Mouse (Mus musculus) urinary bladder, adult 18-20 months (tissue): Measurements from ENCODE around the gene Heatr9.

Source experiments
- DNase-seq, 2 experiments: peaks; one replicate each; pipeline ENCODE4 v3.0.0; 2022; ENCODE audit warnings: low spot score in 2 of 2, mixed read lengths in 2 of 2

Gene Heatr9

DNA sequence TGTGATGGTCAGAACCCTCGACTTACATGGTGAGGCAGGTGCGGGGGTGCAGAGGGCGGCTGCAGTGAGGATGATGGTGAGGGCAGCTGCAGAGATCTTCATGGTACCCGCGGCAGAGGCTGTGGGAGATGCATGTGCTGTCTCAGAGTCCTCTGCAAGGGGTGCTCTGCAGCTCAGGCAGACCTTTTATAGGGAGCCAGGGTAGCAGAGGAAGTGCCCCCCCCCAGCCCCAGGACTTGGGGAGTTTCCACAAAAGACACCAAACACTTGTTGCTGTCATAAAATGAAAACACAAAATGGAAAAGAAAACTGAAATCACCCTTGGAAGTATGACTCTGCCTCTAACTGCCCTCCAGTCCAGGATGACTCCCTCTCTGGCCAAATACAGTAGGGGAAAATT is 8.4 kb upstream of the Heatr9 start, which contains the start of gene Ccl5:
TSS of gene Ccl5 (minus strand) at position 159 of the 400 bp plus-strand sequence.
- DNase-seq = no peak

DNA sequence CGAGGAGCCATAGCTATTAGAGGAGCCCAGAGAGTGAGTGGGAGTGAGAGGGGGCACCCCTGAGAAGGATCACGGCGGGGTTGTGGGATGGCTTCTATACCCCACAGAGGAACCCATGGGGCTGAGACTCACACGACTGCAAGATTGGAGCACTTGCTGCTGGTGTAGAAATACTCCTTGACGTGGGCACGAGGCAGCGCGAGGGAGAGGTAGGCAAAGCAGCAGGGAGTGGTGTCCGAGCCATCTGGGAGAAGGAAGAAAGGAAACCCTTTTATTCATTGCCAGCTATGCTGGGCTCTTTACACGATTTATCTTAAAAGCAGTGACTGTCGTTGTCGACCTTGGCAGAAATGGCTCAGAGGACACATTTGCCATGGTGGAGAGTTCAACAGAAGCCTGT is 7.0 kb upstream of the Heatr9 start:
- no peak for DNase-seq

DNA sequence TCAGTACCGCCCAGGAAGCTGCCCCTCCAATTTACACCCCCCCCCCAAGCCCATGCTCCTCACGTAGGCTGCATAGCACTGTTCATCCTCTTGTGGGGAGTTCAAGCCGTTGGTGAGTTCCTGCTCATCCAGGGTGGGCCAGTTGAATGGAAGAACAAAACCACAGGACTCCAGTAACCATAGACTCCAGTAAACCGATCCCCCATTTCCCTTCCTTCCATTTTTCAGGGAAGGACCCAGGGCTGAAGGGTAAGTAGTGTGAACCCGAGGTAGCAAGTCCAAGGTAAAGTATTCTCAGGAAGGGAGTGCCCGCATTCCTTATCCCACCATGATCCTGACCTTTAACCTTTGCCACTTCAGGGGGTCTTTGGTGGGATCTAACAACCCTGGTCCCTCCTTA is 3.6 kb downstream of the Heatr9 start:
- DNase-seq = no peak

DNA sequence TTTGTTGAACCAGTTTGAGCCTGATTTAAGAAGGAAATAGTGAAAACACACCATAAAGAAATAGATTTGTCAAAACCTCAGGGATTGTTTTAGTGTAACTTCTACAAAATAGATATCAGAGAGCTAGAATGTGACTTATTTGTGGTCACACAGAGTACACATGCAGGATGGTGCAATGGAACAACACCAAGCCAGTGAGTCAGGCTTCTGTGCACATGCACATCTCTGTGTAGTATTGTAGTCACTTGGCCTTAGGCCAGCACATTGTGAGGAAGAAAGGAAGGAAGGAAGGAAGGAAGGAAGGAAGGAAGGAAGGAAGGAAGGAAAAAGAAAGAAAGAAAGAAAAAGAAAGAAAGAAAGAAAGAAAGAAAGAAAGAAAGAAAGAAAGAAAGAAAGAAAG is 4.8 kb downstream of the Heatr9 start:
- no peak for DNase-seq

DNA sequence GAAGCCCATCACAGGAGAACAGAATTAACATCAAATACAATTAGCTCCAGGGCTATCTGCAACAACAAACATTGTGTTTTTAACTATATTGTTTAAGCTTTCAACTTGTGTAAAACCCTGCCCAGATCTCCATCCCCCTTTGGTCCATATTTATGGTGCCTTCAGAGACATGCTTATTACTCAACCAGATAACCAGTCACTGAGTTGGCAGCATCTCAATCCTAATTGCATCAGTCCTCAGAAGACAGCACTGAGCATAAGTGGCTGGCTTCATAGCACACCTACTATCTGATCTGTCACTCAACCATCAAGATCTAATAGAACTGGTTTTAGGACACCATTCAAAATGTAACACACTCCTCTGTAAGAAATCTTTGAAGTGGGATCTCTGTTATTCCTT is 12.5 kb downstream of the Heatr9 start:
- no peak for DNase-seq

DNA sequence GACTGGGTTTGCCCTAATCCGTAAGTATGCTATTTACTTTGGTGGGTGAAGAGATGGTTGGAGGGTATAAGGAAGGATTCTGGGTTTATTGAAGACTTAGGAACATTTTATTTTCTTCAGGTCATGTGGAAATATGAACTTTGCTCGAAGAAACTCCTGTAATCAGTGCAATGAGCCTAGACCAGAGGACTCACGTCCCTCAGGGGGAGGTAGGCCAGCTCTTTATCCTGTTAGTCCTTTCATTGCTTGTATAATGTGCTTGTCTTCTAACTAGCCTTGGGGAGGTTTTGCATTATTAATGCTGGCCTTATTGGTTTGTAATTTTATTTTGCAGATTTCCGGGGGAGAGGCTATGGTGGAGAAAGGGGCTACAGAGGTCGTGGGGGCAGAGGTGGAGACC is 17.7 kb downstream of the Heatr9 start:
- DNase-seq = no peak

DNA sequence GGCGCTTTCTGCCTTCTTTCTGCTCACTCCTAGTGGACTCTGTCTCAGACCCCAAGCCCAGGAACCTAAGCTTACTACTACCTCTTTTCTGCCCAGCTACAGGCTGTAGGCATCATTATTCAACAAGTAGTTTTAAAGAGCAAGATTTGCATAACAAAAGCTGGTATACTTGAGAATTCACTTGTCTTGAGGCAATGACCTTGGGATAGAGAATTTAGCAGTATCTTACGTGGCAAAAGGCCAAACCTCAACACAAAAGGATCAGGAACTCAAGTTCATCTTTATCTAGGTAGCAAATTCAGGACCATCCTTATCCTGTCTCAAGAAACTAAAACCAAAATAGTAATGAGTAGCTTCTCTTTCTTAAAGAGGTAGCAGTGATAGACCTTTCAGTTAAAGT is 26.4 kb downstream of the Heatr9 start:
- DNase-seq = no peak

DNA sequence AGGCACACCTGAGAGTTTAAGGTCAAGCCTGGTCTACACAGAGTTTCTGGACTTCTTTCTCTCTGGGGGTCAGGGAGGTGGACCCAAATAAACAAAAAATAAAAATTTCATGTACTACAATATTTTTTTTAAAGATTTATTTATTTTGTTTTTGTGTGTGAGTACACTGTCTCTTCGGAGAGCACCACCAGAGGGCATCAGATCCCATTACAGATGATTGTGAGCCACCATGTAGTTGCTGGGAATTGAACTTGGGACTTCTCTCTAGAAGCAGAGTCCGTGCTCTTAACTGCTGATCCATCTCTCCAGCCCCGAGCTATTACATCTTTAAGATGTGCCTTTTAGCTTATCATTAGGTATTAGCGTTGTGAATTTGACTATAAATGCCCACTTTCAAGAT is 30.5 kb downstream of the Heatr9 start:
- no peak for DNase-seq

DNA sequence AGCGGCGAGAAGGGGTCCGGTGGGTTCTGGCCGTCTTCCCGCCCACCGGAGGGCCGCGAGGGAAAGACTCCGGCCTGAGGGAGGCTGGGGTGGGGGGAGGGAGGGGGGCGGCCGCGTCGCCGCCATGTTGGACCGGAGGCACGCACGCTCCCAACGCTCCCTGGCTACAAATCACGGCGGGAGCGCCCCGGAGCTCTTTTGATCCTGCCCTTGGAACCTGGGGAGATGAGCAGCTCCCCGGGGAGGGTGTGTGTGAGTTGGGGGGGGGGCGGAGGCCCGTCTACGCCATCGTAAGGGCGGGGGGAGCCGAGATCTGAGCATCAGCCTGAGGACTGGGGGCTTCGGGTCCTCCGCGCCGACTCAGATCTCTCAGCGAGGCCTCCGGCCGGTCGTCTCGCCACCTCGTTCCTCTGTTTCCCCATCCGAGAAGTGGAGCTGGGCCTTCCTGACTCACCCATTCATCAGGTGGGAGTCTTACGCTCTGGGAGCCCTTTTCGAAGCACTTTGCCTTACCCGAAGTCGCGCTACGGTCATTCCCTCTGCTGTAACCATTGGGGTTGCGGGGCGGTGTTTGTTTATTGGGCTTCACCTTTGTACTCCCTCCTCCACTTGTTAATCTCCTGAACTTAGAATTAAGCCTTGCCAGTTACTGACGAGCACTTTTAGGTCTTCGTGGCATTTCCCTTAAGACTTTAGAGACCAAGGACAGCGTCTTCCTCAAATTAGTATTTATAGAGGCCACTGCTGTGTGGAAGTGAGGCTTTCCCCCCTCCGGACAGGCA is 48.5 kb downstream of the Heatr9 start:
- DNase-seq = no peak

DNA sequence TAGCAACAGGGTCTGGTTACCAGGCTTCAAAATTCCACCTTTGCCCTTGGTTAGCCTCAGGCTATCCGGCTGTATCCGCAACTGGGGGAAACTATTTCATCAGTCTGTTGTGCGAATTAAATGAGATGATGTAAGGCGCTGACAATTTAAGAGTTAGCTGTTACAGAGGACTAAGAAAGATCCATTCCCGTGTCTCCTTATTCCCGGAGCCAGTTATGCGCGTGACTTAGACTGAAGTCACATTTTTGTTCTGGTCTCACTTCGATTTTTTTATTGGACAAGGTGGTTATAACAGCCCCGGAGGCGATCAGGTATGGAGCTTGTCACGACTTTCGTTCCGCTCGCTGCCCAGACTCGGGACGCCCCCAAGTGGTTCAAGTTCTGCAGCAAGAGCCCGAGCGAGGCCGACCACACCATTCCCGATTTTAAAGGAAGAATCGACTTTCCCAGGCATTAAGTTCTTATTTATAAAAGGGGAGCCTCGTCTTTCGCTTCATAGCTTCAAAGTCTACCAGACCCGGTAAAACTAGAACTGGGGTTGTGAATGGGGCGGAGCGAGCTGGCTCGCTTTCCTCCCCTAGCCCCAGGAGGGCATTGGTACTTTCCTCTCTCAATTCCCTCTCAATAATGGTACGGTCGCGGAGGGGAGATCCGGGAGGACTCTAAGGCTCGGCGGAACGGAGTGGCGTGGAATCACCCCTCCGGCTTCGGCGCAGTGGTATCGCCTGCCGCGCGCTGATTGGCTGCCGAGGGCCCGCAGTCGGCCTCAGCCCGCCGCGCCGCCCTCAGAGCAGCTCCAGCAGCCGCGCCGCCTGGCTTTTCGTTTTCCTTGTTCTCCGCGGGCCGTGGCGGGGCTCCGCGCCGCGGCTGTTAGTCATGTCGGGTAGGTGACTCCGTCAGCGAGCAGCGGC is 49.4 kb downstream of the Heatr9 start, which contains the start of gene Taf15:
TSS of gene Taf15 (plus strand) at position 763 of the 911 bp plus-strand sequence.
- peak; percentile 93 to 97 for DNase-seq

DNA sequence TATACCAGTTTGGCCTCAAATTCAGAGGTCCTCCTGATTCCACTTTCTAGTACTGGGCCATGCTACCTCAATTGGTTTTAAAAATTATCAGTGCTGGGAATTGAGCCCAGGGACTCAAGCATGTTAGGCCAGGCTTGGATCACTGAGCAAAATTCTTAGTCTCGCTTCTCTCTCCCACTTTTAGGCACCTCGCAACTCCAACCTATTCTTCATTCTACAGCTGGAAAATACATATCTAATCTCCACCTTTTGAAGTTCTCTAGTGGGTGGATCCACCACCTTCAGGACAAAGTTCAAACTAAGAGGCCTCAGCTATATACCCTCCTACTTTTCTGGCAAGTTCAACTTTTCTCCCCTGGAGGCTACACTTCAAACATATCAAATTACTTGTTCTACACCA is 50.2 kb downstream of the Heatr9 start:
- no peak for DNase-seq

DNA sequence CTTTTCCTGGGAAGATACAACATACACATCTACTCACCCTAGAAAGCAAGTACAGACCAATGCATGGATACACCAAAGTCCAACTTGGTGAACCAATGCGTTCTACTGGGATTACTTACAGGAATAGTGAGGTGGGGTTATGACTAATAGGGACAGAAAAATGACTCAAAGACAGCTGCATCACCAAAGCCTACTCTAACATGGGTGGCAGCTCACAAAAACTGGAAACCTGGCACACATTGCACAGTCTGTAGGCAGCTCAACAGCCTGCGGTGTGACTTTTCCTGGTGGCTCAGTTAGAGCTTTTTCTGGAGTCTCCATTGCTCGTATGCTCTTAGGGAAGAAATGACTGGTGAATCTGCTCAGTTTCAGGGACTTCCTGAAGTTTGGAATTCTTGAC is 53.2 kb downstream of the Heatr9 start:
- no peak for DNase-seq

DNA sequence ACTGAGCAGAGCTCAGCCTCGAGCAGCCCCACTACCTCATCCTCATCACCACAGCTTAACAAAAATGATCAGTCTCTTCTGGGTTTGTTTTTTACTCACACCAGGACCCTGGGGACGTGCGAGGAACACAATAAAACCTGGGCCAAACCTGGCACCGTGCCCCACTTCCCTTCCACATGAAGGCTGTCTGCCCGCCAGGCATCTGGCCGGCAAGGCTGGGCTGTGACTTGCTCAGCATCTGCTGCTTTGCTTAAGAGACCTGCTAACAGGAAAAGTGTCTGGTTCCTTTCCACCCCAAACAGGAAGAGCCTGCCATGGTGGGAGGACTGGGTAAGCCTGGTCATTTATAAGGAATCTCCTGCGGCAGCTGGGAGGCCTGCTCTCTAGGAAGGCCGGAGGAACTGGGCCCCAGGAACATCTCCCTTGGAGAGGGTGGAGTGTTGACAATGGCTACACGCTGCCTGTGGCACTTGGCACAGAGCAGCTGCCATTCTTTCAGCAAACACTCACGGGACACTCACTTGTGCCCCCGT is 54.8 kb downstream of the Heatr9 start:
- DNase-seq = no peak

DNA sequence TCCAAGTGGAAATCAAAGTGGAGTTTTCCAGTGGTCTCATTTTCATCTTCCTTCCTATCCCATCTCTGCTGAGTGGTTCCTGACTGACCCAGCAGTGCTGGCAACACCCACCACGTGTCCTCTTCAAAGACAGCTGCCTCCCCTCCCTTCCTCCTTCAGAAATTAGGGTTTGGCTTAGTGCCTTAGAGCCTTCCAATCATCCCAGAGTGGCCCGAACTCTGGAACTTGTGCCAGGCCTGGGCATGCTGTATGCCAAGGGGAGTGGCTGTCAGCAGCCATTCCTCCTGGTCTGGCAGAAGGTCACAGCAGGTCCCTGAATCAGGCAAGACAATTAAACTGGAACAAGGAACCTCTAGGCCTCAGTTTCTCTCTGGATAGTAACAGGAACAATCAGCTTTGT is 56.0 kb downstream of the Heatr9 start:
- DNase-seq = no peak

DNA sequence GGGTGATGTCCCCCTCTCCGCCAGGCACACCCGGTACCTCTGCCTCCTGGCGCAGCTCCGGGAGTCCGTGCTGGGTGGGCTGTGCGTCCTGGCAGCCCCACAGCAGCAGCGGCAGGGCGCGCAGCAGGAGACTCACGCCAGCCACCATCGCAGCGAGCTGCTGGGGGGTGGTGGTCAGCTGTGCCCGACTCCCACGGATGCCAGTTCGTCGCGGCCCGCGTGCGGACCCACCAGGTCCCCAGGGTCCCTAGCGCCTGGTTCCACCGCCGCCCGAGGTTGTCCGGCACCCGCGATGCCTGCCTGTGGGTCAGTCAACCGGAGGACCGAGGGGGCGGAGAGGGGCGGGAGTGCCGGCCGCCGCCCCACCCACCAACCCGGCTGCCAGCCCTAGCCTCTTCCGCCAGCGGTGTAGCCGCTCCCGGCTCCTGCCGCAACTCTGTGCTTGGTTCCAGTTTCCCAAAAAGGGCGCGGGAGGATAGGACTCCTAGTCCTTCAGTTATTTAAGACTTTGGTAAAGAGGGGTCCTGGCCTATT is 59.2 kb downstream of the Heatr9 start, which contains the start of gene Mmp28:
TSS of gene Mmp28 (minus strand) at position 361 of the 534 bp plus-strand sequence.
- DNase-seq = peak; percentile 51 to 65
